Mouse (Mus musculus) kidney, postnatal 0 days (tissue): Measurements from ENCODE around the gene Zyx. TPM values are rescaled to one million over a fixed set of nuclear protein-coding genes. Genes with fewer than 3 reads are reported as not detected.

Source experiments
- ATAC-seq: fragments of 200-750 bp; cut with Nextera tagmentation; replicated peaks from 2 replicates; pipeline ENCODE4 v1.8.0; 2017; ENCODE audit warnings: low read depth, moderate number of reproducible peaks, moderate TSS enrichment, moderate library complexity; ENCODE audit not compliant: low FRiP score
- DNase-seq: peaks from one replicate; pipeline ENCODE4 v3.0.0-alpha.2; 2016; ENCODE audit warnings: low spot score
- H3K27ac ChIP-seq: fragments of 300-500 bp; sonication (generic); 2 replicates; pipeline ENCODE4 v1.5.1; 2014; ENCODE audit warnings: mild to moderate bottlenecking
- H3K27me3 ChIP-seq: fragments of 300-500 bp; sonication (generic); 2 replicates; pipeline ENCODE4 v1.6.1; 2014; ENCODE audit warnings: low read length, mixed read lengths; ENCODE audit not compliant: insufficient read depth
- H3K36me3 ChIP-seq: fragments of 300-500 bp; sonication (generic); 2 replicates; pipeline ENCODE4 v1.6.1; 2014; ENCODE audit warnings: low read length, mixed read lengths; ENCODE audit not compliant: insufficient read depth
- H3K4me1 ChIP-seq: fragments of 300-500 bp; sonication (generic); replicated peaks from 2 replicates; pipeline ENCODE4 v1.6.1; 2014; ENCODE audit warnings: antibody characterized with exemption, low read length, mixed read lengths; ENCODE audit not compliant: insufficient read depth
- H3K4me2 ChIP-seq: fragments of 300-500 bp; sonication (generic); 2 replicates; pipeline ENCODE4 v1.6.1; 2014; ENCODE audit warnings: mild to moderate bottlenecking, low read length, moderate library complexity, mixed read lengths
- H3K4me3 ChIP-seq: fragments of 300-500 bp; sonication (generic); replicated peaks from 2 replicates; pipeline ENCODE4 v1.5.1; 2014; ENCODE audit warnings: low read depth, low read length
- H3K9ac ChIP-seq: fragments of 300-500 bp; sonication (generic); 2 replicates; pipeline ENCODE4 v1.6.1; 2014; ENCODE audit warnings: low read depth, low read length
- H3K9me3 ChIP-seq: fragments of 300-500 bp; sonication (generic); replicated peaks from 2 replicates; pipeline ENCODE4 v1.6.1; 2016; ENCODE audit warnings: low read length, inconsistent platforms, mixed read lengths
- CTCF ChIP-seq: IDR thresholded peaks from 2 replicates; pipeline ENCODE4 v1.5.1; 2016; ENCODE audit warnings: antibody characterized with exemption, low read depth, mild to moderate bottlenecking, moderate library complexity
- WGBS: fragments of 180-500 bp; shearing (Covaris S2); extraction: QIAGEN DNeasy Blood & Tissue Kit; methylation state at CpG from one replicate; pipeline ENCODE4 v1.1.7; 2014; 5-methylcytosine and 5-hydroxymethylcytosine counted together
- polyA plus RNA-seq: library from polyadenylated mRNA; unstranded; fragments of >200 nt; fragmentation: Nextera tagmentation; extraction: Ambion mirVana; gene quantifications from 2 replicates; pipeline ENCODE4 v1.2.1, GENCODE M21; 2015

Gene Zyx
- polyA plus RNA-seq, 1 experiment from 2014 or later, result 92.9 TPM

GRCm38 (mm10) chr6:42353180-42353579, 3.8 kb downstream of the Zyx start:
- H3K36me3 ChIP-seq, result peaks cover 31% of the 10 kb centered on the region
- H3K27ac ChIP-seq, result no peak overlapping the region
- ATAC-seq, result no peak
- H3K4me3 ChIP-seq, result no peak overlapping the region
- H3K4me2 ChIP-seq, result peak overlapping the region; percentile 85; the same call in 1 of the 2 replicates
- no peak overlapping the region for H3K9ac ChIP-seq
- H3K27me3 ChIP-seq, result no peaks in the 10 kb centered on the region
- no peak for DNase-seq
- no peaks in the 10 kb centered on the region for H3K9me3 ChIP-seq
- H3K4me1 ChIP-seq, result peaks cover 38% of the 10 kb centered on the region
- no peak for TF ChIP-seq CTCF
- 59% methylated on average over 8 of the region's 8 CpGs for WGBS

GRCm38 (mm10) chr6:42354076-42355019, 4.9 kb downstream of the Zyx start:
- Histone ChIP-seq H3K9me3 (no peaks in the 10 kb centered on the region), H3K4me3 (no peak overlapping the region), H3K4me2 (peak overlapping the region; percentile 27), H3K27me3 (no peaks in the 10 kb centered on the region), H3K27ac (no peak overlapping the region), H3K4me1 (peaks cover 38% of the 10 kb centered on the region), H3K9ac (no peak overlapping the region), H3K36me3 (peaks cover 42% of the 10 kb centered on the region)
- DNase-seq (no peak), ATAC-seq (no peak)
- 51% methylated on average over 11 of the region's 11 CpGs for WGBS
- TF ChIP-seq CTCF, result no peak

- Histone ChIP-seq H3K4me3 (no peak overlapping the region), H3K4me1 (peaks cover 38% of the 10 kb centered on the region), H3K4me2 (no peak overlapping the region), H3K9me3 (no peaks in the 10 kb centered on the region), H3K9ac (no peak overlapping the region), H3K36me3 (peaks cover 51% of the 10 kb centered on the region), H3K27me3 (no peaks in the 10 kb centered on the region), H3K27ac (no peak overlapping the region)
- no peak for DNase-seq
- WGBS, result 93% methylated on average over 6 of the region's 6 CpGs
- ATAC-seq, result no peak
- no peak for TF ChIP-seq CTCF
Observed at GRCm38 (mm10) chr6:42355366-42355765, 5.9 kb downstream of the Zyx start.

GRCm38 (mm10) chr6:42355794-42356600, 6.6 kb downstream of the Zyx start:
- 91% methylated on average over 13 of the region's 13 CpGs for WGBS
- TF ChIP-seq CTCF, result no peak
- Histone ChIP-seq H3K9me3 (no peaks in the 10 kb centered on the region), H3K4me2 (no peak overlapping the region), H3K4me3 (no peak overlapping the region), H3K27ac (no peak overlapping the region), H3K9ac (no peak overlapping the region), H3K4me1 (peaks cover 35% of the 10 kb centered on the region), H3K36me3 (peaks cover 55% of the 10 kb centered on the region), H3K27me3 (no peaks in the 10 kb centered on the region)
- no peak for ATAC-seq
- DNase-seq, result no peak

- ATAC-seq, result no peak
- H3K9me3 ChIP-seq, result no peaks in the 10 kb centered on the region
- no peak overlapping the region for H3K27ac ChIP-seq
- H3K27me3 ChIP-seq, result no peaks in the 10 kb centered on the region
- H3K4me1 ChIP-seq, result peaks cover 26% of the 10 kb centered on the region
- no peak for TF ChIP-seq CTCF
- WGBS, result 92% methylated on average over 5 of the region's 5 CpGs
- no peak overlapping the region for H3K4me3 ChIP-seq
- peaks cover 50% of the 10 kb centered on the region for H3K36me3 ChIP-seq
- H3K4me2 ChIP-seq, result no peak overlapping the region
- DNase-seq, result no peak
- H3K9ac ChIP-seq, result no peak overlapping the region
Observed at GRCm38 (mm10) chr6:42356913-42357312, 7.5 kb downstream of the Zyx start.

GRCm38 (mm10) chr6:42357901-42358300, 8.5 kb downstream of the Zyx start:
- Histone ChIP-seq H3K9ac (no peak overlapping the region), H3K9me3 (no peaks in the 10 kb centered on the region), H3K27me3 (no peaks in the 10 kb centered on the region), H3K36me3 (peaks cover 50% of the 10 kb centered on the region), H3K4me1 (peaks cover 16% of the 10 kb centered on the region), H3K27ac (no peak overlapping the region), H3K4me3 (no peak overlapping the region), H3K4me2 (no peak overlapping the region)
- no peak for TF ChIP-seq CTCF
- DNase-seq (no peak), ATAC-seq (no peak)
- 50% methylated on average over 6 of the region's 6 CpGs for WGBS
